Mouse (Mus musculus) frontal cortex, postnatal 10 days (tissue): ENCODE data around the gene Rho.

ENCODE experiments used
- DNase-seq, 2 experiments: peaks; one replicate each; pipeline ENCODE4 v3.0.0; 2022; ENCODE audit warnings: low spot score in 2 of 2, mixed read lengths in 1 of 2

Gene Rho

DNA sequence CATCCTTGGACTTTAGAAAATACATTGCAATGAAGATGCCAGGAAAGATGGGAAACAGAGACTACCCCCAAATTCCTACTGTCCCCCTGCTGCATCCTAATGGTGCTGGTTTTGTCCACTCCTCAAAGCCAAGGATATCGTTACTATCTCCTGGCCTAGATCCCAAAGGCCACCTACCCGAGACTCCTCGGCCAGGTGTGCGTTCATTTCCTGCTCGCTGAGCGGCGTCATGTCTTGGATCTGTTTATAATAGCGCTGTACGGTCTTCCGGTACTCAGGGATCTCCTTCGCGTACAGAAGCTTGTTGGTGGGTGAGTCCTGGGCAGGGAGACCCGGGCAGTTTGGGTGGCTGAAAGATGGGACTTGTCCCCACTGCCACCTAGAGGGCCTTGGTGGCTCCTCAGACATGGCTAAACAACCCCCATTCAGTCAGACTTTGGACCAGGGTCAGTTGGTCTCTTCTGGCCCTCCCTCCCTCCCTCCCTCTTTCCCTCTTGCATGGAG is 24.9 kb downstream of the Rho start:
- DNase-seq = no peak

DNA sequence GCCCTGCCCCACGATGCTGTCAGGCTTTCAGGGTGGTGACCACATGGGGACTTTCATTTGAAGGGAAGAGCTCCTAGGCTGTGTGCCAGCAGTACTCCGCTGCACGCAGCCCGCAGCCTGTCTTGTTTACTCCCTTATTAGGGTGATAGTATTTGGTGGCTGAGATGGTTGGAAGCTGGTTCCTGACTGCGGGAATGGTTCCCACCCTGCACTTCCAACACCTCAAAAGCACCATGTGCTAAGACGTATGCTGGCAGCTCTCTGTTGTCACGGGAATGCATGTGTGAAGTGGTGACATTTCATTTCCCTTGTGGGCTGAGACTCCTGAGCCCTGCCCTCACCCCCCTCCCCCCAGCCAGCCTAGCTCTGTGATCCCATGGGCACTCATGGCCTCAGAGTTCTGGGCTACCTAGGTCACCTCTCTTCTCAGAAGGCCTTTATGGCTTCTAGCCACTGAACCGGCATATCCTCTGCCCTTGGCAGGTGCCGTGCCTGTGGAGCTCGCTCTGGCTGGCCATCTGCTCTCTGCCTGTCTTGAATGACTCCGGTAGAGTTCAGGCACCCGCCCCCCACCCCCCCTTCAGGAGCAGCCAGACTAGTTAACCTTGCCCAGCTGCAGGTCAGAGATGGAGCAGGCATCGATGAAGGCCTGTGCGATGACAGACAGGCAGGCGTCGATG is 25.5 kb downstream of the Rho start:
- DNase-seq = no peak

DNA sequence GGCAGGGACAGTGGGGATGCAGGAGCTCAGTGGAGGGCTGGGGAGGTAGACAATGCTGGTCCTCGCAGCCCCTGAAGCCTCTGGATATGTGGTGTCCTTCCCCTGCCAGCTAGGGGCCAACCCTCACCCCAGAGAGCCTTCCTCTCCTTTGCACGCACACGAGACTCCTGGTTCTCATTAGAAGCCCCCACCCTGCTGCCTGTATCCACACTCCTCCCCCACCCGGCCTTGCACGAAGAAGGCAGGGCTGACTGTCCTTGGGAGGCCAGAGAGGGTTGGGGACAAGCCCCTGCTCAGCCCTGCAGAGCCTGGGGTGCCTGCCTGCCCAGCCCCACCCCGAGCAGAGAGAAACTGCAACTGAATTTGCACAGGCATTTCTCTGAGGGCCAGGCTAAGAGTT is 26.1 kb downstream of the Rho start:
- no peak for DNase-seq

DNA sequence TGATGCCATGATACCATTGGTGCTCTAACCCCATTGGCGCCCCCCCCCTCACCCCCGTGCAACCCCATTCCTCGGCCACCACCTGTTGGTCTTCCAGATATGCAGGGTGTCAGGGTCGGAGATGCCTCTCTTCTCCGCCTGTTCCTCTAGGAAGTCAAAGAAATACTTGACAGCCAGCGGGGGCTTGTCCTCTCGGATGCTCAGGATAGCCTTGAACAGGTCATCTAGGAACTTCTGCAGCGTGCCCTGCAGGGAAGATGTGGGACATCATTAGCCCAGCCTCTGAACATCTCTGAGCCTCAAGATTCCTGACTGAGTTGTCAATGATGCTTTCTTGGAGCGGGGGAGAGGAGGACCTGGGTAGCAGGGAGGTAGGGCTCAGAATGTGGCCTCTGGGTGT is 26.9 kb downstream of the Rho start:
- DNase-seq = no peak

DNA sequence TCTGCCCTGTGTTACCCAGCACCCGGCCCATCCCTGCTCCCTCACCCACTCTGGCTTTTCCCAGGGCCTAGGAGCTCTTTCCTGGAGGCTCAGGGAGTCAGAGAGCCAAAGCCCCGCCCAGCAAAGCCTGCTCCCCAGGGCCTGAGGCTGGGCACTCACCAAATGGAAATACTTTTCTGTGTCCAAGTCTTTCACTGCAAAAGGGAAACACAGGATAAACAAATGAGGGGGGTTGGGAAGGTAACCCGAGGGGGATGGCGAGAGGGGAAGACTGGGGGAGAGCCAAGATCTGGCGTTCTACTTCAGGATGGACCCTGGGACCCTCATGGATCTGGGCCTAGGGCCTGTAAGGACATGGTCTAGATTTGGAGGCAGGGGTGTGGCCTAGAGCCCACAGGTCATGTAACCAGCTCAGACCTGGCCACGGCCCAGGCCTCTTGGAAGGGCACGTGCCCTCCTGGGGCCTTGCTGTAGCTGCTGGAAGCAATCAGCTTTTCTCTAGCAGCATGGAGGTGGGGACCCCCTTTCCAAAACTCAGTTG is 27.7 kb downstream of the Rho start:
- no peak for DNase-seq

DNA sequence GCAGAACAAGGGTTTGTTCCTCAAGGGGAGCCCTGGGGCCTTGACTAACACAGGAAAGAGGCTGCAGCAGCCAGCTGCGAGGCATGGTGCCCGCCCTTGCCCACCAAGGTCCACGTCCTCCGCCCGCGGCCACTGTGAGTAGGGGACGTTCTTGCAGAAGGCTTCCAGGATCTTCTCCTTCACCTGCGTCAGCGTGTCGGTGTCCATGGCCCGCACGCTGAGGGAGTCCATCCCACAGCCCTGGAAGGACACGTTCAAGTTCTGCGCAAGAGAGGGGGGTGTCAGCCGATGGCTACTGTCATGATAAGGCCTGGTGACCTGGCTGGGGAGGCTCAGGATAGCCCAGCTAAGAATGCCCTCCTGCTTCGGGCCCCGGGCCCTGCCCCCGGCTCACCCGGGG is 28.8 kb downstream of the Rho start:
- no peak for DNase-seq

DNA sequence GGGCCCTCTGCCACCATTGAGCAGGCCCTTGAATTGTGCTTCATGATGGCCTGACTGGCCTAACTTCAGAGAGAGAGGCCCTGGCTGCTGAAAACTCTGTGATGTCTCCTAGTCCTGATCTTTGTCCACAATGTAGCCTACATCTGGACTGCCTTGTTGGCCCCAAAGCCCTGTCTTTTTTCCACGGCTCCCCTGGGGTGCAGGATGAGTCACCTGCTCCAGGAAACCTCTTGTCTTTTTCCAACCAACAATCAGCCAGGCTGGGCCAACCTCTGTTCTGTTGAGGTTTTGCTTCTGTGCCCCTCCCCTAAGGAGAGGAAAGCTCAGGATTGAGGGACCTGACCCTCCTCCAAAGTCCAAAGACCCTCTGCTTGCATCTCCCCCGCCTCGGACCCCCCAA is 30.2 kb downstream of the Rho start:
- no peak for DNase-seq

DNA sequence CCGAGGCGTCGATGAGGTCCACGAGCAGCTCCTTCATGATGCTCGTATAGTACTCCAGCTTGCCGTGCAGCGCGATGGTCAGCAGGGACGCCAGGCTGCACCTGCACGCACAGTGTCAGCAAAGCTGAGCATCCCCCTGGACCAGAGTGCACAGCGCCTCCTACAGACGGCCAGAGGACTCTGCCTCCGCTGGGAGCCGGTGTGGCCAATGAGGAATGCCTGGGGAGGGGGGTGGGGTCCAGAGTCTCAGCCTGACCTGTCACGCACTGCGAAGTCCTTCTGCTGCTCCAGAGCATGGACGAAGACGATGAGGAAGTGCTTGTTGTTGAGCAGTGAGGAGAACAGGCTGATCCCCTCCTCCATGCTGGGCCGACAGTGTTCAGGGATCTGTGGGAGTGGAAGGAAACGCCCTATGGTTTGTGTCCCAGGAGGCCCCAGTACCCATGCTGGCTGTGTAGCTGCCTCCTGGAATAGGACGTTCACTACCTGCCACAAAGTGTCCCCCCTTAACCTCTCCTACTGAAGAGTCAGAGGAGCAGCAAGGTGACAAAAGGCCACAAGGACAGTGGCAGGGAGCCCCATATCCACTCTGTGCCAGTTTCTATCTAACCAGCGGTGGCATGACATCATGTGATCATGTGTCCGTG is 31.0 kb downstream of the Rho start:
- DNase-seq = no peak

DNA sequence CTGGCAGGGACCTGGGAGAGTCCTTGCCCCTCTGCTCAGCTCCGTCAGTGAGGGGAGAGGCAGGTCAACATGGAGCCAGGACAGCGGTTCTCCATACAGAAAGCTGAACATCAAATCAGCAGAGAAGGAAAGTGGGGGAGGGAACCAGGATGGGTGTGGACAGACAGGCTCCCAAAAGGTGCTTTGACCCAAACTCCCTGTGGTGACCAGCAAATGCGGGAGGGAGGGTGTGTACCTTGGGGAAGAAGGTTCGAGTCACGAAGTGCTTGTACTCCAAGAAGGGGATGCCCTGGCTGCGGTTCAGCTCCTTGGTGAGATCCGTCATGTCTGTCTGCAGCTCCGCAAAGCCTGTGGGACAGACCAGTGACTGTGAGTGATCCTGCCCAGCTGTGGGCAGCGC is 32.1 kb downstream of the Rho start:
- no peak for DNase-seq

DNA sequence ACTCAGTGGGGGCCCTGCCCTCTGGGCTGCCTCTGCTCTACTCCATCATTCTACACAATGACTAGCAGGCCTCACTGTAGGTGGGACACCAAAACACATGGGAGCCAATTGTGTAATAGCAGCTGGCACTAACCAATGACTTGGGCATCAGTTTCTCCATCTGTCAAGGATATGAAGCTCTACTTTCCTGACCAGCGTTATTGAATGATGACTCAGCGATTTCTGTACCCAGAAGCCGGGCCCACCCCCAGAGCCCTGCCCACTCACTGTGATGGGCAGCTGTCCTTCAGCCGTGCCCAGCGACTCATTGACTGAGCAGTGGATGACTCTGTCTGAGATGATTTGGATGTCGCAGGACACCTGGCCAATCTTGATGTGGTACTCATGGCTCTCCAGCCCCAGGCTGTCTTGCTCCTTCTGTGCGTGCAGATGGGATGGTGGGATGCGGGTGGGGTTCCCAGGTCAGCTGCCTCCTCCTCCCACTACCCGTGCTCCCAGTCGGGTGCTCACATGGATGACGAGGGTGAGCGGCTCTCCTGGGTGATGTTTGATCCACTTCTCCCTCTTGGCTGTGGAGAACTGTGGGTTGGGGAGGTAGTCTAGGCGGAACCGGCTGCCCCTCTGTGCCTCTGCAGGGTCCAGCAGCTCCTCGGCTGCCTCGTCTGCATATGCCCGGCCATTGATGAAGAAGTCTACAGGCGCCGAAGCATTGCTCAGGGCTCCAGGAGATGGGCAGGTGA is 34.8 kb downstream of the Rho start:
- no peak for DNase-seq

DNA sequence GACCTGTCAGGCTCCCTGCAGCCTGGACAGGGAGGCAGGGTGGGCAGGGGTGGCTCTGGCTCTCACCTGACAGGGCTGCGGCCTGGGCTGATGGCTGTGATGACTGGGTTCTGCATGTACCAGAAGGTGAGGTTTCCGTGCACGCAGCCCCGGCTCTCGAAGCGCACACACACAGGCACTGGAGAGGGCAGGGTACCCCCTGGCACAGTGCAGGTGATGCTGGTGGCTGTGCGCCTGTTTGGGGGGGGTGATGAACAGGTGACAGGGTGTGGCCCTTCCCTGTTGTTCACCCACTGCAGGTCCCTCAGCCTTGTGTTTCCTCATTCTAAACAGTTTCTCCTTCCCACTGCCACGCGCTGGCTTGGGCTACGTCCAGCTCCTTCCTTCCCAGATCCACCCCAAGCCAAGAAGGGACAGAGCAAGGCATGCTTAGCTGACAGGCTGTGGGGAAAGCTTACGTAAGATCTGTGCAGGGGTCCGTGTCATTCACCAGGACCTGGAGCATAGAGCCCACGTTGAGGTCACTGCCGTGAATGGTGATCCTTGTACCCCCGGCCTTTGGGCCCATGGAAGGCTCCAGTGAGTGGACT is 35.8 kb downstream of the Rho start:
- DNase-seq = no peak

DNA sequence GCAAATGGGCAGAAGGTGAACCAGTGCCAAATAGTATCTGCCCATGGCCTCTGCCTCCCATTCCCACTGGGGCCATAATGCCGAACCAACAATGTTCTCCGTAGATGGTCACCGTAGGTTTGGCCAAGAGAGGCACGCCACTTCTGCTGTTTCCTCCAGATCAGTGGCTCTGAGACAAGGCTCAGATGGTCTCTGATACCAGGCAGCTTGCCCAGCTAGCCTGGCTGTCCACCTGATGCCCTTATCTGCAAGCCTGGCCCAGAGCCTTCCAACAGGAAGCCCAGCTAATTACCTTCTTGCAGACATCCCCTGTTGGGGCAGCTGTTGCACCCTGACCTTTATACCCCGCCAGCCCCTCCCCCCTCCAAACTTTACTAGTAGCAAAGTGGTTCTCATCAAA is 36.5 kb downstream of the Rho start:
- DNase-seq = no peak

DNA sequence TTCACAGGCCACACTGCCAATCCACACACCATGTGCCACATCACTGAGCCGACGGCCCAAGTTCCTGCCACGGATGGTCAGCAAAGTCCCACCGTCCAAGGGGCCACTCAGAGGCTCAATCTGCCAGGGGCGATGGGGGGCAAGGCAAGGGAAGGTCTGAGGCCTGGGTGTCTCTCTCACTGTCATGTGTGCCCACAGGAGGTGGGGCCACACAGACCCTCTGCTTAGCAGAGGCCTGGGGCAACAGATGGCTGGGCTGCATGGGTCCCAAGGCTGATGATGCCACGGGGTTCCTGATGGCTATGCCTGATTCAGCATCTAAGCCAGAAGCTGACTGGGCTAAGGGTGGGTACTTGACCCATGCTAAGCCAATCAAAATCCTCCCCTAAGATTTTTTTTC is 37.2 kb downstream of the Rho start:
- no peak for DNase-seq

DNA sequence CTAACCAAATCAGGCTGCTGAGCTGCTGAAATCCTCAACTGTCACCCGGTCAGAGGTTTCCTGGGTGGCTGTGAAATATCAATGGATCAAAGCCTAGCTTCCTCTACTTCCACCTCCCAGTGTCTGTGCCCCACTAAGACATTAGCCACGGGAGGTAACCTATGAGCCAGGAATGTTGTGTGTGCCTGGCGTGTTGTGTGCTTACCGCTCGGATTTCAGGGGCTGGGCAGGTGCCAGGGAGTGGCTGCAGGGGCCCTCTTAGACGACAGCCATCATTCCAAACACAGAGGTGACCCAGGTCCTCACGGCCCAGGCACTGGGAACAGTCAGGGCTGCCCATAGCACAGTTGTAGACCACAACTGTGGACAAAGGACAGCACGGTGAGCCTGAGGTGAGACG is 37.6 kb downstream of the Rho start:
- no peak for DNase-seq

DNA sequence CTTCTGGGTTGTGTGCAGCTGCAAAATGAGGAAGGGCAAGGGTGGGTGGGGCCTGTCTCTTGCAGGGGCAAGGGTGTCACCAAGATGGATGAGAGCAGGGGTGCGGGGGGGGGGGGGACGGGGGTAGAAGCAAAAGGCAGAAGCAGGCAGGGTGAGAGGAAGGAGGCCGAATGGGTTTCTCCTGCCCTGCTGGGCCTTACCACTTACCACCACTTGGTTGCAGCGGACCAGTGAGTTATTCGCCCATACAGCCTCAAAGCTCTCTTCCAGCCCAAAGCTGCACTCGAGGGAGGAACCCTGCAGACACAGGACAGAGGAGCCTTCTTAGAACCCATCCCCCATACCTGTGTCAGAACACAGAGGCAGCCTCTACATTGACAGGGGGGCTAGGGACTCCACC is 38.4 kb downstream of the Rho start:
- no peak for DNase-seq

DNA sequence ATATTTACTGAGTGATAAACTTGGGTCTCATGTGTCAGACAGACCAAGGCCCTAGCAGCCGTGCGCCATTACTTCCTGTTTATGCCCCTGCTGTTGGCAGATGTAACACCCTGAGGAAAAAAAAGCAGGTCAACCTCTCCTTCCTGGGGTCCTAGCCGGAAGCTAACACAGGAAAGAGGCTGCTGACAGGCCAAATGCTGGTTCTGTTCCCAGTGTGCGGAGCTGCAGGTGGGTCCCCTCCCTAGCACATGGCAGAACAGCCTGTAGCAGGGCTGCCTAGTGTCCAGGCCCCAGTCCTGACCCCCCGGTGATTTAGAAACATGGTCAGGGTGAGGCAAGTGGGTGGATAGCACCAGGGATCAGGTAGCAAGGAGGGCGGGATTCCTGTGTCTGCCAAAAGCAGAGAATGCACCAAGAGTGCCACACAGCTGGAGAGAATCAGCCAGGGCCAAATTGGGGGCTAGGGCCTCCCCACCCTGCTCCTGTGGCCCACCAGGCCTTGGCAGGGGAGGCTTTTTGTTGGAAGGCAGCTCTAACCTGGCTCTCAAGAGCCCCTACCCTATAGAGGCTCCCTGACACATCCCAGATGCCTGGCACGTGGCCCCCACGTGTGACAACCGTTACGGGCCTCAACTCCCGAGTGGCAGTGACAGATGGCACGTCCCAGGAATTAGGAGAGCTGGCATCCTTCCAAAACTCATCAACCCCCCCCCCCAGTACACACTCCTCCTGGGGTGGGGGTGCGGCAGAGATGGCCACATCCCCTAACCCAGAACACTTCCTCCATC is 39.9 kb downstream of the Rho start:
- DNase-seq = no peak

DNA sequence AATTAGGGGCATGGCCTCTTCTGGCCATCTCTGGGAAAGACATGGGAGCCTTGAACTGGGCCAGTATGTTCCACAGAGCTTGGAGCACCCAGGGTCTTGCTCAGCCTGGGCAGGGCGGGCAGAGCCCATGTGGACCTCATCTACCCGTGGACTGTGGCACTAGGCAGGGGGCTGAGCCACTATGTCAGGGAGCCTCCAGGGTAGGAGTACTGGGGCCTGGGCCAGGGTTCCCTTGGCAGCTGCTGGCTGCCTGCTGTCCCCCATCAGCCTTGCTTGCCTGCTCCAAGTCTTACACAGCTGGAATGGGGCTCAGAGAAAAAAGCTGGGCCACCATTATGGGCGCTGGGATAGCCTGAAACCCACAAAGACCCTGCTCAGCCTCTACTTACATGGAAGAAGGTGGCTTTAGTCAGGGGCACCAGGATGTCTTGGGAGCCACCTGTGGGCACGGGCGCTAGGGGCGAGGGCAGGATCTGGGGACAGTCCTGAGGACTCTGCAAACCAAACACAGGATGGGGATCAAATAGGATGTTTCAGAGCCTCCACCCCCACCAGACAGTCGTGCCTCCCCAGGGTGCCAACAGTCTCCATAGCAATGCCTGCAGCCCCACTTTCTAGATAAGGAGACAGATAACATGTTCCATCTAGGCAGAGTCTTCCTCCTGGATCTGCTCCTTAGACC is 40.7 kb downstream of the Rho start:
- no peak for DNase-seq

DNA sequence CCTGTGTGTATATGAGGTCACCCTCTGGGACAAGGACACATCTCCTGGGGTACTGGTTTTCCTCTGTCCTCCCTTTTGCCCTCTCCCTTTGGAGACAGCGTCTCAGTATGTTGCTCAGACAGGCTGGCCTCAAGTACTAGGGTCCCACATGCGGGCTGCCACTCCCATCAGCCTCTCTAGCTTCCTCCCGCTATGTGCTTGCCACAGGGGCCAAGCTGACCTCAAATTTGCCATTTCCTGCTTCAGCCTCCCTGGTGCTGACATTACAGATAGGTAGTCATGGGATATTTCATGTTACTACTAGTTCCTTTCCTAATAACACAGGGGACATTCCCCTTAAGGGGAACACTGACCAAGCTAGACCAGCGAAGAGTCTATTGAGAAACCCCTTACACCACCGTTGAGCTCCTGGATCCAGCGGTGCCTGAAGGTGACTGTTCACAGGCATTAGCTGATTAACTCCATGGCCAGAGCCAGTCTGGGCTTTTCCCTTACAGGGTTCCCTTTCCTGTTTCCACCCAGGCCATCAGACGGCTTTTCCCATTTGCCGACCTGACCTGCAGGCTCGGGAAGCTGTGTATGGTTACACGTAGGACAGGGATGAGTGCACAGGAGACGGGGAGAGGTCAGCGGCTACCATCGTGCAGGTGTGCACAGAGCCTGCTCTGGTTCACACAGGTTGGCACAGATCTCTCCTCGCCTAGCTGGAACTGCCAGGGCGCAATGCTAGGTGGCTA is 41.8 kb downstream of the Rho start:
- no peak for DNase-seq

DNA sequence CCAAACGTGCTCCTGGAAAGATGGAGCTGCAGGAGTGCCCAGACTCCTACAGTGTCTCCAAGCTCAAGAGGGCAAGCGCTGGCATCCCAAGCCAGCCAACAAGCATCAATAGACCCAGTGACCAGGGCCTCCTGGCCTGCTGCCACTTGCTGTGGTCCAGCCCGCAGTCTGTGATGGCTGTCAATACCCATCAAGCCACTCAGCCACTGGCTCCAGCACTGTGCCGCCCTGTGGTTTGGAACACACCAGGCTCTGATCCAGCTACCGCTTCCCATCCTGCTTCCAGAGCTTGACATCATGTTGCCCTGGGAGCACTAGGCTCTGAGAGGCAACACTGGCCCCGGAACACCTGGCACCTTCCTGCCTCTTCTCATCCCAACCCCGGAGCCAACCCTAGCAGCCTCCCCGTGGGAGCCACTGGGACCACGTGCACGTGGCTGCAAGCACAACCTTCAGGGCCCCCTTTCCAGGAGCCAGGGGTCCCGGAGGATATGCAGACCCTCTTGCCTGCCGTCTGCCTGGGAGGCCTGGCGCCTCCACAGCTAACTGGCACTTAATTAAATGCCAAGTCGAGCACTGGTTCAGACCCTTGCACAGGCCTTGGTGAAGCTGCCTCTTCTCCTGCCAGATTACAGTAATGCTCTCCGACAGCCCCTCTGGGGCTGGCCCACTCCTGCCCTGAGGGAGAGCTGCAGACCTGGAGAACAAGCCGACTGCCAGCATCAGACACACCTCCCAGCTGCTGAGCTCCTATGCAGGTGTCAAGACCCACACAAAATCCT is 42.5 kb downstream of the Rho start:
- DNase-seq = no peak
